Mouse (Mus musculus) stomach, postnatal 0 days (tissue): ENCODE data around the gene Coro7. TPM values are rescaled to one million over a fixed set of nuclear protein-coding genes. Genes with fewer than 3 reads are reported as not detected.

ENCODE experiments used
- ATAC-seq: fragments of 200-750 bp; cut with Nextera tagmentation; 2 replicates; pipeline ENCODE4 v1.8.0; 2017; ENCODE audit not compliant: low FRiP score, low TSS enrichment
- DNase-seq: peaks from one replicate; pipeline ENCODE4 v3.0.0-alpha.2; 2016; ENCODE audit warnings: low spot score
- H3K27ac ChIP-seq: fragments of 300-500 bp; sonication (generic); replicated peaks from 2 replicates; pipeline ENCODE4 v1.5.1; 2014; ENCODE audit warnings: mild to moderate bottlenecking, control low read depth
- H3K27me3 ChIP-seq: fragments of 300-500 bp; sonication (generic); 2 replicates; pipeline ENCODE4 v1.6.1; 2014; ENCODE audit warnings: low read length; ENCODE audit not compliant: control insufficient read depth, insufficient read depth
- H3K36me3 ChIP-seq: fragments of 300-500 bp; sonication (generic); 2 replicates; pipeline ENCODE4 v1.6.1; 2014; ENCODE audit warnings: low read length, mixed read lengths; ENCODE audit not compliant: control insufficient read depth, insufficient read depth
- H3K4me1 ChIP-seq: fragments of 300-500 bp; sonication (generic); replicated peaks from 2 replicates; pipeline ENCODE4 v1.6.1; 2014; ENCODE audit warnings: antibody characterized with exemption; ENCODE audit not compliant: control insufficient read depth, insufficient read depth
- H3K4me2 ChIP-seq: fragments of 300-500 bp; sonication (generic); replicated peaks from 2 replicates; pipeline ENCODE4 v1.6.1; 2014; ENCODE audit warnings: low read depth, mild to moderate bottlenecking, control low read depth, moderate library complexity
- H3K4me3 ChIP-seq: fragments of 300-500 bp; sonication (generic); 2 replicates; pipeline ENCODE4 v1.5.1; 2014; ENCODE audit warnings: low read depth, low read length, control low read depth
- H3K9ac ChIP-seq: fragments of 300-500 bp; sonication (generic); 2 replicates; pipeline ENCODE4 v1.6.1; 2014; ENCODE audit warnings: mild to moderate bottlenecking, low read length, control low read depth, mixed read lengths
- H3K9me3 ChIP-seq: fragments of 300-500 bp; sonication (generic); 2 replicates; pipeline ENCODE4 v1.6.1; 2016; ENCODE audit warnings: low read length; ENCODE audit not compliant: control insufficient read depth
- CTCF ChIP-seq: IDR thresholded peaks from 2 replicates; pipeline ENCODE4 v1.5.1; 2016; ENCODE audit warnings: antibody characterized with exemption, low read depth, mild to moderate bottlenecking, moderate library complexity
- EP300 ChIP-seq: optimal IDR thresholded peaks from 2 replicates; pipeline ENCODE3; 2016; ENCODE audit warnings: antibody characterized with exemption
- WGBS: fragments of 180-500 bp; shearing (Covaris S2); extraction: QIAGEN DNeasy Blood & Tissue Kit; methylation state at CpG from one replicate; pipeline ENCODE4 v1.1.7; 2014; 5-methylcytosine and 5-hydroxymethylcytosine counted together
- polyA plus RNA-seq: library from polyadenylated mRNA; unstranded; fragments of >200 nt; fragmentation: Nextera tagmentation; extraction: Ambion mirVana; gene quantifications from 2 replicates; pipeline ENCODE4 v1.2.1, GENCODE M21; 2015

Gene Coro7
- polyA plus RNA-seq, 1 experiment from 2014 or later, result 8.1 TPM

DNA sequence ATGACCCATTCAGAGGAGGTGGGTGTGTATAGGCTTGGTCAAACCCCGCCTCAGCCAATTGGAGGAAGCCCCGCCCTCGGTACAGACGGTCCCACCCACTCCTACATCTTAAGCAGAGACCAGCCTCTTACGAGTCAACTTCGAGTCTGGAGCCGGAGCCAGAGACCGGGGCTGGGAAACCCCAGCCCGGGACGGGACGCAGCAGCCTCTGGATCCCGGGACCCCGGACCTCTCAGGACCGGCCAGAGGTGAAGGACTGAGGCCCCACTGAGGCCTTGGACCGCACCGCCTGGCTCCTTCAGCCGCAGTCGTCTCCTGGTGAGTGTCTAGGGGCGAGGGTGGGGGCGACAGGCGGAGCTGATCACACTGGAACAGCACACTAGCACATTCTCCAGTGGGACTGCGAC lies 39.7 kb downstream of the Coro7 start, which contains the start of the genes Vasn and Dnaja3:
Vasn (plus strand) TSS at position 111 of the 407 bp plus-strand sequence.
Dnaja3 (plus strand) TSS at position 159 of the 407 bp plus-strand sequence.
- Histone ChIP-seq H3K9ac (peak within 1 kb of the TSS; percentile 82), H3K9me3 (no peaks in the 10 kb centered on the region), H3K4me2 (peak within 1 kb of the TSS; percentile 83), H3K27me3 (no peaks in the 10 kb centered on the region), H3K36me3 (no peaks in the 10 kb centered on the region; the same call in 1 of the 2 replicates), H3K4me1 (peaks cover 23% of the 10 kb centered on the region), H3K4me3 (peak within 1 kb of the TSS; percentile 69), H3K27ac (peak within 1 kb of the TSS; percentile 94)
- no peak for TF ChIP-seq EP300
- TF ChIP-seq CTCF, result no peak
- ATAC-seq (peak; percentile 91), DNase-seq (peak; percentile 93)
- 3% methylated on average over 22 of the region's 22 CpGs for WGBS

DNA sequence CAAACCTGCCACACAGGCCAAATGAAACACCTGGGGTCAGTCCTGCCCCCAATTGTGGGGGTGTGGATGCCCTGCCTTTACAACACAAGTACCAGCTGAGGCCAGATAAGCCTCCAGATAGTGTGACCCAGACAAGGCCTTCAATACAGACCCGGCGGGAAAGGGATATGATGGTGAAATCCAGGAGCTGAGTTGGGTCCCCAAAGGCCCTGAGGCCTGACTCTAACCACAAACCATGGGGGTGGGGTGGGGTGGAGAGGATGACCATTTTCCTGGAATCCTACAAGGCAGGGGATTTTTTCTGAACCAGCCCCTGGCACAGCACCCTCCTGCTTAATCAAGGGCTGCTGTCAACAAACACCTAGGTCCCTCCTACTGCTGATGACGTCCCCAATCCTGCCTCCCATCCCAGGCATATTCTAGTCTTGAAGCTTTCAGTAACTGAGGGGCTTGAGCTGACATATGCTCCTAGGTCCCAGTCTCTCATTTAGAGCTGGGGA lies 40.6 kb downstream of the Coro7 start:
- H3K9ac ChIP-seq, result no peak overlapping the region
- H3K4me3 ChIP-seq, result no peak overlapping the region
- H3K4me1 ChIP-seq, result peaks cover 19% of the 10 kb centered on the region
- H3K27me3 ChIP-seq, result no peaks in the 10 kb centered on the region
- H3K36me3 ChIP-seq, result no peaks in the 10 kb centered on the region; the same call in 1 of the 2 replicates
- ATAC-seq (no peak), DNase-seq (no peak)
- H3K27ac ChIP-seq, result no peak overlapping the region
- H3K9me3 ChIP-seq, result no peaks in the 10 kb centered on the region
- no peak for TF ChIP-seq EP300
- TF ChIP-seq CTCF, result no peak
- WGBS, result 86% methylated on average over 3 of the region's 3 CpGs
- H3K4me2 ChIP-seq, result no peak overlapping the region

DNA sequence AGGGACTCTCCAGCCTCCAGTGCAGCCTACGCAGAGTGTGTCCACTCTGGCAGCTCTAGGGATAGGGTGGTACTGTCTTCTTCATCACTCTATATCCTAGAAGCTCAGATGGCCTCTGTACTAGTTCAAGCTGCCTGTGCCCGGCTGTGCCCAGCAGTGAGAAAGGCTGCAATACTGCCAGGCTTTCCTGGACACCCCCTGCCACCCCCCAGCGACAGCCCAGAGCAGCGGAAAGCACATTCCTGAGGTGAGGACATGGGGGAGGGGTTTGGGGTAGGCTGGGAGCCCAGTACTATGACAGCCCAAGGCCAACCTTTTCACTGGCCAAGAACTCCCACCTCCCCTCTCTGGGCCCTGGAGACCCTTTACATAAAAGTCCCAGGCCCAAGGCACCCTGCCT lies 43.8 kb downstream of the Coro7 start:
- no peak overlapping the region for H3K4me2 ChIP-seq
- H3K9me3 ChIP-seq, result no peaks in the 10 kb centered on the region
- ATAC-seq, result no peak
- TF ChIP-seq EP300 (no peak), CTCF (no peak)
- 73% methylated on average over 4 of the region's 4 CpGs for WGBS
- DNase-seq, result no peak
- no peak overlapping the region for H3K4me3 ChIP-seq
- H3K36me3 ChIP-seq, result no peaks in the 10 kb centered on the region; the same call in none of the 2 replicates
- no peaks in the 10 kb centered on the region for H3K27me3 ChIP-seq
- H3K27ac ChIP-seq, result no peak overlapping the region
- no peak overlapping the region for H3K9ac ChIP-seq
- H3K4me1 ChIP-seq, result peaks cover 2% of the 10 kb centered on the region; the same call in 1 of the 2 replicates

DNA sequence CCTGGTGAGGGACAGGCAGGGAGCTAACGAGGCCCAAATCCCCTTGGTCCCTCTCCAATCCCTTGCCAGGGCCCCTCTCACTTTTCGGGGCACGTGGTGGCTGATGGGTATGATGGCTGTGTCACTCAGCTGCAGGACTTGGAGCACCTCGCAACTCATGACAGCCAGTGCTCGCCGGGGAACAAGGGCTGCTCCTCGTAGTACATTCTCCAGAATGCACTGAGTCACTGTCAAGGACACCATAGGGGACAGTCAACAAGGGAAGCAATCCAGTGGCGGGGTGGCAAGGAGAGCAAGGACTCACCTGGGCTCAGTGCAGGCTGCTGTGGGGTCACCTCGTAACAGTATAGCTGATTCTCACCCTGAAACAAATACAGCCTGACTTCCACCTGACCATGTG lies 44.9 kb downstream of the Coro7 start:
- Histone ChIP-seq H3K4me2 (no peak overlapping the region), H3K9ac (no peak overlapping the region), H3K9me3 (no peaks in the 10 kb centered on the region), H3K27me3 (no peaks in the 10 kb centered on the region), H3K36me3 (no peaks in the 10 kb centered on the region; the same call in none of the 2 replicates), H3K4me3 (no peak overlapping the region), H3K27ac (no peak overlapping the region), H3K4me1 (no peaks in the 10 kb centered on the region)
- DNase-seq (no peak), ATAC-seq (no peak)
- TF ChIP-seq EP300 (no peak), CTCF (no peak)
- 87% methylated on average over 9 of the region's 9 CpGs for WGBS

GRCm38 (mm10) chr16:4633661-4634060 lies 45.9 kb downstream of the Coro7 start:
- DNase-seq (no peak), ATAC-seq (no peak)
- Histone ChIP-seq H3K9ac (no peak overlapping the region), H3K36me3 (no peaks in the 10 kb centered on the region; the same call in none of the 2 replicates), H3K27me3 (no peaks in the 10 kb centered on the region), H3K4me3 (no peak overlapping the region), H3K9me3 (no peaks in the 10 kb centered on the region), H3K4me1 (no peaks in the 10 kb centered on the region), H3K27ac (no peak overlapping the region), H3K4me2 (no peak overlapping the region)
- no peak for TF ChIP-seq CTCF
- no peak for TF ChIP-seq EP300
- WGBS, result 97% methylated on average over 3 of the region's 3 CpGs

DNA sequence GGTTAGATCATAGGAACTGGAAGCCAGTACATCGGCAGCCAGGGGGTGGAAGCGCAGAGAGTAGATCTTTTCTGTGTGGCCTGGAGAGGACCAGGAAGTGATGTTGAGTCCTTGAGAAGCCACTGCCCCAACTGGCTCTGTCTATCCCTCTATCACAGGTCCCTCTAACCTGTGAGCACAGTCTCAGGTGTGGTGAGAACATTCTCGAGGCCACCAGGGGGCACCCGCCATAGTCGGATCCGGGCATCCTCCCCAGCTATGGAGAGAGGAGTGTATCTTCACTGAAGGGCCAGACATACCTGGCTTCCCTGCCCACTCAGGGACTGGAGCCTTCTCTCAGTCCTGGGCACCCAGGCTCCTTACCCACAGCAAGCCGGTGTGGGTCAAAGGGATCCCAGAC lies 47.5 kb downstream of the Coro7 start:
- Histone ChIP-seq H3K9me3 (no peaks in the 10 kb centered on the region), H3K4me3 (no peak overlapping the region), H3K4me2 (no peak overlapping the region), H3K4me1 (no peaks in the 10 kb centered on the region), H3K27ac (no peak overlapping the region), H3K27me3 (no peaks in the 10 kb centered on the region), H3K9ac (no peak overlapping the region), H3K36me3 (peaks cover 3% of the 10 kb centered on the region)
- TF ChIP-seq CTCF (peak; percentile 76), EP300 (no peak)
- peak; percentile 74 for DNase-seq
- WGBS, result 37% methylated on average over 7 of the region's 7 CpGs
- ATAC-seq, result peak; percentile 66
